Mouse (Mus musculus) hindbrain, embryonic 16.5 days (tissue): ENCODE measurements around the gene Sema3g. TPM values are rescaled to one million over a fixed set of nuclear protein-coding genes. Genes with fewer than 3 reads are reported as not detected.

ENCODE experiments used
- ATAC-seq: fragments of 200-750 bp; cut with Nextera tagmentation; 2 replicates; pipeline ENCODE4 v1.8.0; 2017; ENCODE audit warnings: moderate TSS enrichment, moderate library complexity
- H3K27ac ChIP-seq: fragments of 300-500 bp; sonication (generic); 2 replicates; pipeline ENCODE4 v1.5.1; 2014; ENCODE audit warnings: low read depth, mild to moderate bottlenecking, control low read depth, low read length, moderate library complexity
- H3K27me3 ChIP-seq: fragments of 300-500 bp; sonication (generic); replicated peaks from 2 replicates; pipeline ENCODE4 v1.6.1; 2014; ENCODE audit warnings: low read length; ENCODE audit not compliant: control insufficient read depth, insufficient read depth
- H3K36me3 ChIP-seq: fragments of 300-500 bp; sonication (generic); 2 replicates; pipeline ENCODE4 v1.6.1; 2014; ENCODE audit warnings: mild to moderate bottlenecking, low read length, moderate library complexity, mixed read lengths; ENCODE audit not compliant: control insufficient read depth, insufficient read depth
- H3K4me1 ChIP-seq: fragments of 300-500 bp; sonication (generic); 2 replicates; pipeline ENCODE4 v1.6.1; 2014; ENCODE audit warnings: low read depth, low read length; ENCODE audit not compliant: control insufficient read depth, insufficient read depth
- H3K4me2 ChIP-seq: fragments of 300-500 bp; sonication (generic); 2 replicates; pipeline ENCODE4 v1.6.1; 2014; ENCODE audit warnings: mild to moderate bottlenecking, low read length, control low read depth, moderate library complexity
- H3K4me3 ChIP-seq: fragments of 300-500 bp; sonication (generic); 2 replicates; pipeline ENCODE4 v1.5.1; 2014; ENCODE audit warnings: mild to moderate bottlenecking, low read length, control low read depth, moderate library complexity
- H3K9ac ChIP-seq: fragments of 300-500 bp; sonication (generic); 2 replicates; pipeline ENCODE4 v1.6.1; 2014; ENCODE audit warnings: low read depth, mild to moderate bottlenecking, control low read depth, low read length, moderate library complexity
- H3K9me3 ChIP-seq: fragments of 300-500 bp; sonication (generic); 2 replicates; pipeline ENCODE4 v1.6.1; 2014; ENCODE audit warnings: mild to moderate bottlenecking, low read length, moderate library complexity; ENCODE audit not compliant: control insufficient read depth
- WGBS: fragments of 180-500 bp; shearing (Covaris S2); extraction: QIAGEN DNeasy Blood & Tissue Kit; methylation state at CpG from one replicate; pipeline ENCODE4 v1.1.7; 2014; 5-methylcytosine and 5-hydroxymethylcytosine counted together
- polyA plus RNA-seq: library from polyadenylated mRNA; unstranded; fragments of >200 nt; fragmentation: Nextera tagmentation; extraction: Ambion mirVana; gene quantifications from 2 replicates; pipeline ENCODE4 v1.2.1, GENCODE M21; 2015

Sema3g gene
- polyA plus RNA-seq, 1 experiment from 2014 or later, result 0.61 TPM

GRCm38 (mm10) chr14:31233070-31233995 lies 15.7 kb downstream of the Sema3g start:
- H3K27me3 ChIP-seq, result no peaks in the 10 kb centered on the region
- WGBS, result 86% methylated on average over 14 of the region's 14 CpGs
- no peaks in the 10 kb centered on the region for H3K4me1 ChIP-seq
- H3K4me2 ChIP-seq, result no peak overlapping the region
- no peaks in the 10 kb centered on the region for H3K9me3 ChIP-seq
- H3K9ac ChIP-seq, result no peak overlapping the region
- 0 out of 2 replicates have a peak, but pooled peaks have one; percentile 24 for ATAC-seq
- H3K36me3 ChIP-seq, result no peaks in the 10 kb centered on the region
- no peak overlapping the region for H3K4me3 ChIP-seq
- no peak overlapping the region for H3K27ac ChIP-seq

- Histone ChIP-seq H3K27ac (no peak overlapping the region), H3K9ac (peak overlapping the region; percentile 25; the same call in 1 of the 2 replicates), H3K4me1 (no peaks in the 10 kb centered on the region), H3K4me3 (no peak overlapping the region), H3K9me3 (no peaks in the 10 kb centered on the region), H3K27me3 (no peaks in the 10 kb centered on the region), H3K36me3 (no peaks in the 10 kb centered on the region), H3K4me2 (peak overlapping the region; percentile 29)
- WGBS, result 20% methylated on average over 11 of the region's 11 CpGs
- 0 out of 2 replicates have a peak, but pooled peaks have one; percentile 30 for ATAC-seq
Measured at GRCm38 (mm10) chr14:31233996-31234591, 16.4 kb downstream of the Sema3g start.

- Histone ChIP-seq H3K9me3 (no peaks in the 10 kb centered on the region), H3K4me3 (no peak overlapping the region), H3K9ac (no peak overlapping the region), H3K27ac (no peak overlapping the region), H3K4me1 (no peaks in the 10 kb centered on the region), H3K36me3 (no peaks in the 10 kb centered on the region), H3K4me2 (no peak overlapping the region), H3K27me3 (no peaks in the 10 kb centered on the region)
- WGBS, result 83% methylated on average over 7 of the region's 7 CpGs
- no peak for ATAC-seq
Measured at GRCm38 (mm10) chr14:31237101-31237882, 19.6 kb downstream of the Sema3g start.

GRCm38 (mm10) chr14:31240528-31240927 lies 22.9 kb downstream of the Sema3g start:
- ATAC-seq, result no peak
- H3K4me1 ChIP-seq, result no peaks in the 10 kb centered on the region

GRCm38 (mm10) chr14:31244777-31245176 lies 27.1 kb downstream of the Sema3g start:
- 69% methylated on average over 1 of the region's 1 CpGs for WGBS
- Histone ChIP-seq H3K9me3 (no peaks in the 10 kb centered on the region), H3K4me1 (no peaks in the 10 kb centered on the region), H3K36me3 (no peaks in the 10 kb centered on the region), H3K27me3 (no peaks in the 10 kb centered on the region), H3K4me2 (no peak overlapping the region), H3K4me3 (no peak overlapping the region), H3K9ac (no peak overlapping the region), H3K27ac (no peak overlapping the region)
- no peak for ATAC-seq

More at GRCm38 (mm10) chr14:31240528-31240927, 22.9 kb downstream of the Sema3g start:
- no peaks in the 10 kb centered on the region for H3K9me3 ChIP-seq
- no peak overlapping the region for H3K9ac ChIP-seq
- H3K4me2 ChIP-seq, result no peak overlapping the region
- no peaks in the 10 kb centered on the region for H3K36me3 ChIP-seq
- H3K27me3 ChIP-seq, result no peaks in the 10 kb centered on the region
- H3K4me3 ChIP-seq, result no peak overlapping the region
- H3K27ac ChIP-seq, result no peak overlapping the region
- 74% methylated on average over 3 of the region's 3 CpGs for WGBS

GRCm38 (mm10) chr14:31245946-31246345 lies 28.3 kb downstream of the Sema3g start:
- H3K4me1 ChIP-seq, result no peaks in the 10 kb centered on the region; the same call in 1 of the 2 replicates
- 89% methylated on average over 1 of the region's 1 CpGs for WGBS
- no peak for ATAC-seq
- no peaks in the 10 kb centered on the region for H3K9me3 ChIP-seq
- H3K36me3 ChIP-seq, result no peaks in the 10 kb centered on the region
- no peaks in the 10 kb centered on the region for H3K27me3 ChIP-seq
- H3K27ac ChIP-seq, result no peak overlapping the region
- no peak overlapping the region for H3K9ac ChIP-seq
- H3K4me2 ChIP-seq, result no peak overlapping the region
- no peak overlapping the region for H3K4me3 ChIP-seq

GRCm38 (mm10) chr14:31248396-31248795 lies 30.7 kb downstream of the Sema3g start:
- ATAC-seq, result no peak
- H3K4me2 ChIP-seq, result no peak overlapping the region
- 95% methylated on average over 6 of the region's 6 CpGs for WGBS

GRCm38 (mm10) chr14:31250222-31251083 lies 32.8 kb downstream of the Sema3g start:
- peak overlapping the region; percentile 89 for H3K9ac ChIP-seq
- H3K9me3 ChIP-seq, result no peaks in the 10 kb centered on the region
- H3K4me3 ChIP-seq, result peak overlapping the region; percentile 87
- H3K36me3 ChIP-seq, result peaks cover 17% of the 10 kb centered on the region
- H3K4me1 ChIP-seq, result peaks cover 9% of the 10 kb centered on the region
- H3K27ac ChIP-seq, result peak overlapping the region; percentile 94
- ATAC-seq, result peak; percentile 85
- H3K27me3 ChIP-seq, result no peaks in the 10 kb centered on the region
- WGBS, result 20% methylated on average over 38 of the region's 38 CpGs
- H3K4me2 ChIP-seq, result peak overlapping the region; percentile 59

More at GRCm38 (mm10) chr14:31248396-31248795, 30.7 kb downstream of the Sema3g start:
- H3K9ac ChIP-seq, result no peak overlapping the region
- no peaks in the 10 kb centered on the region for H3K9me3 ChIP-seq
- no peaks in the 10 kb centered on the region for H3K36me3 ChIP-seq
- H3K4me1 ChIP-seq, result peaks cover 9% of the 10 kb centered on the region
- no peak overlapping the region for H3K27ac ChIP-seq
- no peak overlapping the region for H3K4me3 ChIP-seq
- no peaks in the 10 kb centered on the region for H3K27me3 ChIP-seq
